Mouse (Mus musculus) neural tube, embryonic 14.5 days (tissue): Measurements from ENCODE around the gene Wdr18. TPM values are rescaled to one million over a fixed set of nuclear protein-coding genes. Genes with fewer than 3 reads are reported as not detected.
"Not testable (repeated sequence)": the region's sequence is repeated elsewhere in the genome, so short reads cannot be mapped to it uniquely, and the experiment has no call there.

ENCODE experiments used
- ATAC-seq: fragments of 200-750 bp; cut with Nextera tagmentation; 2 replicates; pipeline ENCODE4 v1.8.0; 2017; ENCODE audit warnings: low read depth, mild to moderate bottlenecking, moderate TSS enrichment, moderate library complexity
- H3K27ac ChIP-seq: fragments of 300-500 bp; sonication (generic); 2 replicates; pipeline ENCODE4 v1.5.1; 2014; ENCODE audit warnings: low read depth, mild to moderate bottlenecking, control low read depth, low read length, moderate library complexity, mixed read lengths
- H3K27me3 ChIP-seq: fragments of 300-500 bp; sonication (generic); 2 replicates; pipeline ENCODE4 v1.6.1; 2014; ENCODE audit warnings: low read length; ENCODE audit not compliant: control insufficient read depth, insufficient read depth
- H3K36me3 ChIP-seq: fragments of 300-500 bp; sonication (generic); 2 replicates; pipeline ENCODE4 v1.6.1; 2014; ENCODE audit warnings: low read length, mixed read lengths; ENCODE audit not compliant: control insufficient read depth, insufficient read depth
- H3K4me1 ChIP-seq: fragments of 300-500 bp; sonication (generic); 2 replicates; pipeline ENCODE4 v1.6.1; 2014; ENCODE audit warnings: low read length; ENCODE audit not compliant: control insufficient read depth, insufficient read depth
- H3K4me2 ChIP-seq: fragments of 300-500 bp; sonication (generic); 2 replicates; pipeline ENCODE4 v1.6.1; 2014; ENCODE audit warnings: mild to moderate bottlenecking, low read depth, low read length, control low read depth
- H3K4me3 ChIP-seq: fragments of 300-500 bp; sonication (generic); 2 replicates; pipeline ENCODE4 v1.5.1; 2014; ENCODE audit warnings: low read depth, low read length, control low read depth, mixed read lengths
- H3K9ac ChIP-seq: fragments of 300-500 bp; sonication (generic); replicated peaks from 2 replicates; pipeline ENCODE4 v1.6.1; 2014; ENCODE audit warnings: low read depth, mild to moderate bottlenecking, control low read depth, low read length, mixed read lengths
- H3K9me3 ChIP-seq: fragments of 300-500 bp; sonication (generic); 2 replicates; pipeline ENCODE4 v1.6.1; 2016; ENCODE audit warnings: low read length; ENCODE audit not compliant: control insufficient read depth
- WGBS: fragments of 180-500 bp; shearing (Covaris S2); extraction: QIAGEN DNeasy Blood & Tissue Kit; methylation state at CpG from one replicate; pipeline ENCODE4 v1.1.7; 2014; 5-methylcytosine and 5-hydroxymethylcytosine counted together
- polyA plus RNA-seq: library from polyadenylated mRNA; unstranded; fragments of >200 nt; fragmentation: Nextera tagmentation; extraction: Ambion mirVana; gene quantifications from 2 replicates; pipeline ENCODE4 v1.2.1, GENCODE M21; 2014

Wdr18 gene
- polyA plus RNA-seq, 1 experiment from 2014 or later = 103 TPM

- Histone ChIP-seq H3K4me1 (peaks cover 2% of the 10 kb centered on the region; the same call in 1 of the 2 replicates), H3K27ac (no peak overlapping the region), H3K4me3 (no peak overlapping the region), H3K9me3 (no peaks in the 10 kb centered on the region), H3K9ac (no peak overlapping the region), H3K4me2 (no peak overlapping the region), H3K36me3 (peaks cover 22% of the 10 kb centered on the region), H3K27me3 (no peaks in the 10 kb centered on the region)
- ATAC-seq = no peak
- WGBS = 70% methylated on average over 9 of the region's 9 CpGs
These were observed 4.3 kb upstream of the Wdr18 start for GRCm38 (mm10) chr10:79955691-79956090.

GRCm38 (mm10) chr10:79956643-79957154 is 3.3 kb upstream of the Wdr18 start:
- 17% methylated on average over 4 of the region's 4 CpGs for WGBS
- Histone ChIP-seq H3K36me3 (peaks cover 13% of the 10 kb centered on the region), H3K4me3 (no peak overlapping the region), H3K9me3 (no peaks in the 10 kb centered on the region), H3K27ac (no peak overlapping the region), H3K4me1 (peaks cover 6% of the 10 kb centered on the region; the same call in 1 of the 2 replicates), H3K9ac (no peak overlapping the region), H3K27me3 (no peaks in the 10 kb centered on the region), H3K4me2 (no peak overlapping the region)
- no peak for ATAC-seq

GRCm38 (mm10) chr10:79958140-79958816 is 1.7 kb upstream of the Wdr18 start:
- 3% methylated on average over 21 of the region's 21 CpGs for WGBS
- H3K4me2 ChIP-seq = no peak overlapping the region
- ATAC-seq = no peak

GRCm38 (mm10) chr10:79959412-79959811 is 540 bp upstream of the Wdr18 start:
- not testable (repeated sequence) for H3K27me3 ChIP-seq, H3K36me3 ChIP-seq, H3K4me3 ChIP-seq, ATAC-seq, H3K27ac ChIP-seq, H3K9ac ChIP-seq, H3K9me3 ChIP-seq, H3K4me1 ChIP-seq
- H3K4me2 ChIP-seq = peak overlapping the region; percentile 66; the same call in 1 of the 2 replicates
- 38% methylated on average over 10 of the region's 10 CpGs for WGBS

More at GRCm38 (mm10) chr10:79958140-79958816, 1.7 kb upstream of the Wdr18 start:
- no peak overlapping the region for H3K4me3 ChIP-seq
- no peaks in the 10 kb centered on the region for H3K27me3 ChIP-seq
- H3K36me3 ChIP-seq = peaks cover 12% of the 10 kb centered on the region
- H3K27ac ChIP-seq = no peak overlapping the region
- H3K9ac ChIP-seq = no peak overlapping the region
- no peaks in the 10 kb centered on the region for H3K9me3 ChIP-seq
- H3K4me1 ChIP-seq = peaks cover 6% of the 10 kb centered on the region; the same call in 1 of the 2 replicates

- ATAC-seq = no peak
- Histone ChIP-seq H3K4me3 (peak overlapping the region; percentile 88), H3K9me3 (no peaks in the 10 kb centered on the region), H3K4me1 (peaks cover 6% of the 10 kb centered on the region; the same call in 1 of the 2 replicates), H3K36me3 (0 out of 2 replicates have a peak, but pooled peaks cover 15% of the 10 kb centered on the region), H3K4me2 (peak overlapping the region; percentile 66), H3K27me3 (no peaks in the 10 kb centered on the region), H3K9ac (peak overlapping the region; percentile 74), H3K27ac (no peak overlapping the region)
- WGBS = 17% methylated on average over 10 of the region's 10 CpGs
These were observed 831 bp downstream of the Wdr18 start for GRCm38 (mm10) chr10:79960671-79961294.

- 95% methylated on average over 7 of the region's 7 CpGs for WGBS
These were observed 4.8 kb downstream of the Wdr18 start for GRCm38 (mm10) chr10:79964727-79965126.

GRCm38 (mm10) chr10:79965325-79965724 is 5.4 kb downstream of the Wdr18 start:
- peaks cover 6% of the 10 kb centered on the region; the same call in 1 of the 2 replicates for H3K4me1 ChIP-seq
- no peaks in the 10 kb centered on the region for H3K9me3 ChIP-seq
- no peak overlapping the region for H3K4me3 ChIP-seq
- 89% methylated on average over 5 of the region's 5 CpGs for WGBS
- H3K27me3 ChIP-seq = peaks cover 7% of the 10 kb centered on the region; the same call in 1 of the 2 replicates
- no peak overlapping the region for H3K9ac ChIP-seq
- no peak overlapping the region for H3K27ac ChIP-seq
- H3K36me3 ChIP-seq = peaks cover 27% of the 10 kb centered on the region
- H3K4me2 ChIP-seq = no peak overlapping the region
- no peak for ATAC-seq

More at GRCm38 (mm10) chr10:79964727-79965126, 4.8 kb downstream of the Wdr18 start:
- no peak overlapping the region for H3K4me3 ChIP-seq
- H3K4me2 ChIP-seq = no peak overlapping the region
- peaks cover 6% of the 10 kb centered on the region; the same call in 1 of the 2 replicates for H3K4me1 ChIP-seq
- H3K27ac ChIP-seq = no peak overlapping the region
- ATAC-seq = no peak
- no peaks in the 10 kb centered on the region for H3K9me3 ChIP-seq
- no peak overlapping the region for H3K9ac ChIP-seq
- H3K36me3 ChIP-seq = peaks cover 27% of the 10 kb centered on the region
- H3K27me3 ChIP-seq = peaks cover 6% of the 10 kb centered on the region; the same call in 1 of the 2 replicates

- peaks cover 21% of the 10 kb centered on the region for H3K27me3 ChIP-seq
- no peak overlapping the region for H3K4me2 ChIP-seq
- peaks cover 27% of the 10 kb centered on the region for H3K36me3 ChIP-seq
- no peak overlapping the region for H3K4me3 ChIP-seq
- no peaks in the 10 kb centered on the region for H3K9me3 ChIP-seq
- H3K4me1 ChIP-seq = 0 out of 2 replicates have a peak, but pooled peaks cover 6% of the 10 kb centered on the region
- H3K9ac ChIP-seq = no peak overlapping the region
- WGBS = 95% methylated on average over 5 of the region's 5 CpGs
- ATAC-seq = no peak
- H3K27ac ChIP-seq = no peak overlapping the region
These were observed 7.0 kb downstream of the Wdr18 start for GRCm38 (mm10) chr10:79966886-79967400.
